Mouse (Mus musculus) cerebellum, adult 2 months (tissue): ENCODE results near the gene Txnrd3. TPM values are rescaled to one million over a fixed set of nuclear protein-coding genes. Genes with fewer than 3 reads are reported as not detected.

Experiments used
- DNase-seq, 2 experiments: peaks; one replicate each; pipeline ENCODE4 v3.0.0; 2021
- H3K27ac ChIP-seq: fragments of 200-500 bp; 2 replicates; pipeline ENCODE4 v1.5.1; 2012; ENCODE audit warnings: low read length, control low read depth, inconsistent platforms; ENCODE audit not compliant: insufficient read depth
- H3K27me3 ChIP-seq: fragments of 200-500 bp; 2 replicates; pipeline ENCODE4 v1.6.1; 2012; ENCODE audit warnings: inconsistent platforms, mild to moderate bottlenecking, low read length, moderate library complexity; ENCODE audit not compliant: control insufficient read depth, insufficient read depth
- H3K4me1 ChIP-seq: fragments of 200-500 bp; 2 replicates; pipeline ENCODE4 v1.6.1; 2011; ENCODE audit warnings: low read length; ENCODE audit not compliant: control insufficient read depth, insufficient read depth
- H3K4me3 ChIP-seq: fragments of 200-500 bp; replicated peaks from 2 replicates; pipeline ENCODE3; 2011; ENCODE audit warnings: mild to moderate bottlenecking, low read depth, low read length, control low read depth; ENCODE audit not compliant: insufficient read depth
- CTCF ChIP-seq: fragments of 200-500 bp; IDR thresholded peaks from 2 replicates; pipeline ENCODE4 v1.5.1; 2011; ENCODE audit warnings: low read depth, mild to moderate bottlenecking, control low read depth, low read length, moderate library complexity, borderline replicate concordance; ENCODE audit not compliant: insufficient read depth
- POLR2A ChIP-seq: fragments of 200-500 bp; IDR thresholded peaks from 2 replicates; pipeline ENCODE4 v1.6.1; 2011; ENCODE audit warnings: low read length, control low read depth, borderline replicate concordance; ENCODE audit not compliant: insufficient read depth
- WGBS: fragments of 180-500 bp; shearing (Covaris S2); methylation state at CpG from one replicate; pipeline ENCODE4 v1.1.7; 2018; 5-methylcytosine and 5-hydroxymethylcytosine counted together
- polyA plus RNA-seq: library from polyadenylated mRNA; depleted of rRNA; stranded (reverse); fragments of >200 nt; gene quantifications from 2 replicates; pipeline ENCODE4 v1.2.3, GENCODE M21; 2012

The Txnrd3 gene
- polyA plus RNA-seq, 1 experiment, result 5.5 TPM

- Histone ChIP-seq H3K4me1 (peaks cover 5% of the 10 kb centered on the region), H3K27me3 (no peaks in the 10 kb centered on the region), H3K4me3 (no peak overlapping the region), H3K27ac (no peak overlapping the region)
- WGBS, result 27% methylated on average over 2 of the region's 2 CpGs
- DNase-seq, result no peak
- TF ChIP-seq CTCF (no peak), POLR2A (no peak)
Observed at GRCm38 (mm10) chr6:89614107-89614471, 29.7 kb upstream of the Txnrd3 start.

GRCm38 (mm10) chr6:89614596-89615372 lies 29.0 kb upstream of the Txnrd3 start:
- Histone ChIP-seq H3K4me3 (no peak overlapping the region), H3K27ac (no peak overlapping the region), H3K27me3 (no peaks in the 10 kb centered on the region), H3K4me1 (peaks cover 5% of the 10 kb centered on the region)
- TF ChIP-seq CTCF, result no peak
- no peak for TF ChIP-seq POLR2A
- DNase-seq, result no peak
- 77% methylated on average over 7 of the region's 7 CpGs for WGBS

- no peak for TF ChIP-seq CTCF
- TF ChIP-seq POLR2A, result no peak
- H3K4me1 ChIP-seq, result peaks cover 5% of the 10 kb centered on the region
- 47% methylated on average over 7 of the region's 7 CpGs for WGBS
- no peaks in the 10 kb centered on the region for H3K27me3 ChIP-seq
- no peak overlapping the region for H3K4me3 ChIP-seq
- DNase-seq, result no peak
- H3K27ac ChIP-seq, result no peak overlapping the region
Observed at GRCm38 (mm10) chr6:89615373-89615755, 28.4 kb upstream of the Txnrd3 start.

- 85% methylated on average over 3 of the region's 3 CpGs for WGBS
- DNase-seq, result no peak
- no peak overlapping the region for H3K27ac ChIP-seq
- H3K27me3 ChIP-seq, result no peaks in the 10 kb centered on the region
- TF ChIP-seq POLR2A (no peak), CTCF (no peak)
- H3K4me1 ChIP-seq, result no peaks in the 10 kb centered on the region
- no peak overlapping the region for H3K4me3 ChIP-seq
Observed at GRCm38 (mm10) chr6:89622647-89623046, 21.1 kb upstream of the Txnrd3 start.

GRCm38 (mm10) chr6:89628045-89628785 lies 15.6 kb upstream of the Txnrd3 start:
- no peak overlapping the region for H3K4me3 ChIP-seq
- no peak for TF ChIP-seq POLR2A
- no peak for TF ChIP-seq CTCF
- WGBS, result 66% methylated on average over 8 of the region's 8 CpGs

GRCm38 (mm10) chr6:89631809-89632562 lies 11.8 kb upstream of the Txnrd3 start:
- H3K27ac ChIP-seq, result no peak overlapping the region
- WGBS, result 17% methylated on average over 10 of the region's 10 CpGs
- peak overlapping the region; percentile 2 for H3K4me3 ChIP-seq
- H3K27me3 ChIP-seq, result no peaks in the 10 kb centered on the region
- no peaks in the 10 kb centered on the region for H3K4me1 ChIP-seq
- DNase-seq, result peak; percentile 79
- TF ChIP-seq CTCF (peak; percentile 75; the same call in 1 of the 2 replicates), POLR2A (no peak)

More at GRCm38 (mm10) chr6:89628045-89628785, 15.6 kb upstream of the Txnrd3 start:
- H3K27ac ChIP-seq, result no peak overlapping the region
- DNase-seq, result no peak
- no peaks in the 10 kb centered on the region for H3K27me3 ChIP-seq
- no peaks in the 10 kb centered on the region for H3K4me1 ChIP-seq

- 46% methylated on average over 7 of the region's 7 CpGs for WGBS
- no peak for TF ChIP-seq POLR2A
- H3K27ac ChIP-seq, result no peak overlapping the region
Observed at GRCm38 (mm10) chr6:89633115-89633514, 10.7 kb upstream of the Txnrd3 start.

DNA sequence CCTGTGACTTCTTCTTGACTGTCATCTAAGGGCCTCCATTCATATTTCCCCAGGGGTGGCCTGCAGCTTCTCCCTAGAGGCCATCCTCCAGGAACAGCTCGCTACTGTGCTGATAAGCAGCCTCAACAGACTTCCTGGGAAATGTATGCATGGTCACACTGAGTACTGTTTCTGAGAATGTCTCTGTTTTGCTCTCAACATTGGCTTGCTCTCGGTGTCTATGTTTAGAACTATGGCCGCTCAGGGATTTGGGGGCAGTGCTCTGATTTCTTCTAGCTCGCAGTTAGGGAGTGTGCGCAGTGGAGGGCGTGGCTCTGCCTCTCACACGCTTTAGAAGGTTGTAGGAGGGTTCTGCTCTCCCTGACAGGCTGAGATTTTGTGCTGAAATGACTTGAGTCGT lies 9.4 kb upstream of the Txnrd3 start:
- Histone ChIP-seq H3K27me3 (no peaks in the 10 kb centered on the region), H3K4me1 (no peaks in the 10 kb centered on the region), H3K27ac (no peak overlapping the region), H3K4me3 (no peak overlapping the region)
- WGBS, result 63% methylated on average over 8 of the region's 8 CpGs
- TF ChIP-seq CTCF, result no peak
- no peak for DNase-seq

More at GRCm38 (mm10) chr6:89633115-89633514, 10.7 kb upstream of the Txnrd3 start:
- Histone ChIP-seq H3K27me3 (no peaks in the 10 kb centered on the region), H3K4me1 (no peaks in the 10 kb centered on the region), H3K4me3 (no peak overlapping the region)
- no peak for DNase-seq
